Mouse (Mus musculus) C2C12 (cell line): ENCODE data around the gene Piwil1. TPM values are rescaled to one million over a fixed set of nuclear protein-coding genes. Genes with fewer than 3 reads are reported as not detected.

Experiments used
- H3K27me3 ChIP-seq: one replicate; pipeline ENCODE4 v1.6.1; 2011; ENCODE audit not compliant: control insufficient read depth, insufficient read depth, insufficient read length
- H3K36me3 ChIP-seq: one replicate; pipeline ENCODE4 v1.6.1; 2011; ENCODE audit not compliant: control insufficient read depth, insufficient read depth
- H3K4me3 ChIP-seq: one replicate; pipeline ENCODE4 v1.5.1; 2011; ENCODE audit warnings: mild to moderate bottlenecking, control low read depth; ENCODE audit not compliant: poor library complexity, insufficient read depth, severe bottlenecking
- H3K79me2 ChIP-seq: one replicate; pipeline ENCODE4 v1.6.1; 2011; ENCODE audit not compliant: control insufficient read depth, insufficient read depth
- H3K79me3 ChIP-seq: one replicate; pipeline ENCODE4 v1.6.1; 2011; ENCODE audit warnings: low read depth, control low read depth
- H3ac ChIP-seq: one replicate; pipeline ENCODE3; 2011; ENCODE audit warnings: low read depth; ENCODE audit not compliant: control insufficient read depth, insufficient read length
- CEBPB ChIP-seq: IDR thresholded peaks from one replicate; pipeline ENCODE4 v1.6.1; 2011; ENCODE audit warnings: low read depth, mild to moderate bottlenecking, control low read depth, moderate library complexity
- CTCF ChIP-seq: IDR thresholded peaks from one replicate; pipeline ENCODE4 v1.5.1; 2011; ENCODE audit not compliant: control insufficient read depth, insufficient read depth, insufficient read length
- FOSL1 ChIP-seq: IDR thresholded peaks from one replicate; pipeline ENCODE4 v1.8.0; 2011; ENCODE audit warnings: mild to moderate bottlenecking, low read length; ENCODE audit not compliant: poor library complexity, insufficient read depth, severe bottlenecking
- MAX ChIP-seq: IDR thresholded peaks from one replicate; pipeline ENCODE4 v1.6.1; 2011; ENCODE audit warnings: mild to moderate bottlenecking, control low read depth
- MYOD1 ChIP-seq: IDR thresholded peaks from one replicate; pipeline ENCODE4 v1.6.1; 2011; ENCODE audit warnings: low read depth; ENCODE audit not compliant: control insufficient read depth, insufficient read length
- MYOG ChIP-seq: IDR thresholded peaks from one replicate; pipeline ENCODE4 v1.6.1; 2011; ENCODE audit not compliant: control insufficient read depth, insufficient read length; ENCODE audit errors: extremely low read depth
- USF1 ChIP-seq: IDR thresholded peaks from one replicate; pipeline ENCODE4 v1.6.1; 2011; ENCODE audit warnings: low read depth, mild to moderate bottlenecking, control low read depth, moderate library complexity
- polyA plus RNA-seq: library from polyadenylated mRNA; unstranded; fragments of >200 nt; fragmentation: generic; extraction: Trizol; gene quantifications from one replicate; pipeline ENCODE4 v1.2.1, GENCODE M21; 2012; ENCODE audit warnings: missing spikeins

Gene Piwil1
- polyA plus RNA-seq, 1 experiment: not detected

- Histone ChIP-seq H3K79me3 (no peaks in the 10 kb centered on the region), H3K4me3 (no peak overlapping the region), H3ac (no peak overlapping the region), H3K27me3 (no peaks in the 10 kb centered on the region), H3K36me3 (no peaks in the 10 kb centered on the region), H3K79me2 (no peaks in the 10 kb centered on the region)
- no peak for TF ChIP-seq MAX
- TF ChIP-seq MYOG: no peak
- no peak for TF ChIP-seq FOSL1
- no peak for TF ChIP-seq MYOD1
- TF ChIP-seq USF1: no peak
- TF ChIP-seq CEBPB: no peak
- no peak for TF ChIP-seq CTCF
Observed at GRCm38 (mm10) chr5:128735921-128736320, 33.6 kb downstream of the Piwil1 start.

- Histone ChIP-seq H3K79me3 (no peaks in the 10 kb centered on the region), H3K4me3 (no peak overlapping the region), H3ac (no peak overlapping the region), H3K27me3 (no peaks in the 10 kb centered on the region), H3K79me2 (no peaks in the 10 kb centered on the region), H3K36me3 (no peaks in the 10 kb centered on the region)
- TF ChIP-seq MAX: no peak
- no peak for TF ChIP-seq FOSL1
- TF ChIP-seq MYOG: no peak
- no peak for TF ChIP-seq USF1
- no peak for TF ChIP-seq CEBPB
- TF ChIP-seq CTCF: no peak
- no peak for TF ChIP-seq MYOD1
Observed at GRCm38 (mm10) chr5:128739168-128739837, 37.0 kb downstream of the Piwil1 start.

- Histone ChIP-seq H3K79me3 (no peaks in the 10 kb centered on the region), H3K36me3 (no peaks in the 10 kb centered on the region), H3K27me3 (no peaks in the 10 kb centered on the region), H3ac (no peak overlapping the region), H3K79me2 (no peaks in the 10 kb centered on the region), H3K4me3 (no peak overlapping the region)
- no peak for TF ChIP-seq USF1
- no peak for TF ChIP-seq MYOD1
- no peak for TF ChIP-seq MYOG
- no peak for TF ChIP-seq CTCF
- no peak for TF ChIP-seq MAX
- TF ChIP-seq FOSL1: no peak
Observed at GRCm38 (mm10) chr5:128739838-128740171, 37.5 kb downstream of the Piwil1 start.

- Histone ChIP-seq H3K79me2 (no peaks in the 10 kb centered on the region), H3K79me3 (no peaks in the 10 kb centered on the region), H3K36me3 (no peaks in the 10 kb centered on the region), H3K27me3 (no peaks in the 10 kb centered on the region), H3ac (no peak overlapping the region), H3K4me3 (no peak overlapping the region)
- no peak for TF ChIP-seq MAX
- TF ChIP-seq USF1: no peak
- TF ChIP-seq FOSL1: no peak
- no peak for TF ChIP-seq CEBPB
- TF ChIP-seq CTCF: no peak
- no peak for TF ChIP-seq MYOD1
- TF ChIP-seq MYOG: no peak
Observed at GRCm38 (mm10) chr5:128744351-128744750, 42.0 kb downstream of the Piwil1 start.

GRCm38 (mm10) chr5:128745206-128745605 is 42.9 kb downstream of the Piwil1 start:
- no peaks in the 10 kb centered on the region for H3K79me2 ChIP-seq
- no peaks in the 10 kb centered on the region for H3K36me3 ChIP-seq
- no peaks in the 10 kb centered on the region for H3K79me3 ChIP-seq
- TF ChIP-seq MYOG: no peak
- no peak for TF ChIP-seq MYOD1
- no peak for TF ChIP-seq FOSL1
- TF ChIP-seq CEBPB: no peak
- no peak for TF ChIP-seq CTCF
- no peak for TF ChIP-seq MAX
- no peak for TF ChIP-seq USF1
- H3ac ChIP-seq: no peak overlapping the region
- no peaks in the 10 kb centered on the region for H3K27me3 ChIP-seq
- H3K4me3 ChIP-seq: no peak overlapping the region
